Mouse (Mus musculus): ENCODE measurements around the gene Upp1.
"Not testable (repeated sequence)": the region's sequence is repeated elsewhere in the genome, so short reads cannot be mapped to it uniquely, and the experiment has no call there.

DNA sequence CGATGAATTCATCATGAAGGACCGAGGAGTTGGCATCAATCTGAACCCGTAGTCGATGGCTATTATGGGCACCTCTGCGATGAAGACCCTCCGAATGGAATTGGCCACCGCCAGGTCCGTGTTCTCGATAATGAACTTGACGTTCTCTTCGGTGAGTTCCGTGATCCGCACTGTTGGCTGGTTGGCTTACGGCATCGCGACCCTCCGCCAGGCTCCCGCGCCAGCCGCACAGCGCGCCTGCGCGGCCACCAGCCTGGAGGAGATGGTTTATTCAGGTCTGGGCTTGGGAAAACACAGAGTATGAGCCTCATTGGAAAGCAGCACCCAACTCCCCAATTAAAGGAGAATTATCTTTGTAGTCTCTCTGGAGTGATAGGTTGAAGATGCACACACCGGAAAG, 32.5 kb downstream of the Upp1 start:
- TF ChIP-seq CTCF (IDR thresholded peaks at IDR 0.05; ENCODE audit: borderline replicate concordance, control insufficient read depth, extremely low read depth, insufficient read depth, low read length, poor library complexity); POLR2A (IDR thresholded peaks at IDR 0.05; ENCODE audit: control insufficient read depth, extremely low read depth, insufficient read depth, low read length, poor library complexity): not testable (repeated sequence)
